Mouse (Mus musculus): ENCODE measurements at regions not wholly inside any gene's neighbourhood (a gene's known extent, or its start where the extent isn't known, plus 50 kb on each side); places are given as distances from the start of the nearest gene placed in this dataset.

GRCm38 (mm10) chr15:88472351-88473100 is 127.6 kb upstream of the Zdhhc25 start:
- DNase-seq (ENCODE audit: low read depth, low spot score), result no peak

GRCm38 (mm10) chr15:88473221-88473620 is 126.9 kb upstream of the Zdhhc25 start:
- DNase-seq (ENCODE audit: low read depth, low spot score), result no peak

GRCm38 (mm10) chr15:88483471-88483870 is 116.6 kb upstream of the Zdhhc25 start:
- no peak for DNase-seq (ENCODE audit: low read depth, low spot score)

GRCm38 (mm10) chr15:88489715-88490114 is 110.4 kb upstream of the Zdhhc25 start:
- no peak for DNase-seq (ENCODE audit: low read depth, low spot score)

GRCm38 (mm10) chr15:88490316-88491090 is 109.6 kb upstream of the Zdhhc25 start:
- no peak for DNase-seq (ENCODE audit: low read depth, low spot score)

- DNase-seq (ENCODE audit: low read depth, low spot score), result no peak
Measured at GRCm38 (mm10) chr15:88491091-88491366, 109.1 kb upstream of the Zdhhc25 start.

GRCm38 (mm10) chr15:88497957-88498356 is 102.1 kb upstream of the Zdhhc25 start:
- no peak for DNase-seq (ENCODE audit: low read depth, low spot score)

GRCm38 (mm10) chr15:88502311-88502710 is 97.8 kb upstream of the Zdhhc25 start:
- no peak for DNase-seq (ENCODE audit: low read depth, low spot score)

GRCm38 (mm10) chr15:88503896-88504295 is 96.2 kb upstream of the Zdhhc25 start:
- no peak for DNase-seq (ENCODE audit: low read depth, low spot score)

- no peak for DNase-seq (ENCODE audit: low read depth, low spot score)
Measured at GRCm38 (mm10) chr15:88505491-88506119, 94.5 kb upstream of the Zdhhc25 start.

GRCm38 (mm10) chr15:88507886-88508285 is 92.2 kb upstream of the Zdhhc25 start:
- no peak for DNase-seq (ENCODE audit: low read depth, low spot score)

GRCm38 (mm10) chr15:88508971-88509370 is 91.1 kb upstream of the Zdhhc25 start:
- no peak for DNase-seq (ENCODE audit: low read depth, low spot score)

GRCm38 (mm10) chr15:88509626-88510025 is 90.5 kb upstream of the Zdhhc25 start:
- no peak for DNase-seq (ENCODE audit: low read depth, low spot score)

- no peak for DNase-seq (ENCODE audit: low read depth, low spot score)
Measured at GRCm38 (mm10) chr15:88514091-88514490, 86.0 kb upstream of the Zdhhc25 start.

GRCm38 (mm10) chr15:88531218-88531617 is 68.9 kb upstream of the Zdhhc25 start:
- no peak for DNase-seq (ENCODE audit: low read depth, low spot score)

- no peak for DNase-seq (ENCODE audit: low read depth, low spot score)
Measured at GRCm38 (mm10) chr15:88532008-88532407, 68.1 kb upstream of the Zdhhc25 start.

GRCm38 (mm10) chr15:88533354-88533753 is 66.7 kb upstream of the Zdhhc25 start:
- no peak for DNase-seq (ENCODE audit: low read depth, low spot score)

- DNase-seq (ENCODE audit: low read depth, low spot score), result no peak
Measured at GRCm38 (mm10) chr15:88535516-88535915, 64.6 kb upstream of the Zdhhc25 start.

- DNase-seq (ENCODE audit: low read depth, low spot score), result no peak
Measured at GRCm38 (mm10) chr15:88537190-88537589, 62.9 kb upstream of the Zdhhc25 start.

- no peak for DNase-seq (ENCODE audit: low read depth, low spot score)
Measured at GRCm38 (mm10) chr15:88542567-88542966, 57.5 kb upstream of the Zdhhc25 start.

- DNase-seq (ENCODE audit: low read depth, low spot score), result no peak
Measured at GRCm38 (mm10) chr15:88544216-88544615, 55.9 kb upstream of the Zdhhc25 start.

- DNase-seq (ENCODE audit: low read depth, low spot score), result no peak
Measured at GRCm38 (mm10) chr15:88548261-88548660, 51.8 kb upstream of the Zdhhc25 start.

All from WW6 (cell line).